Mouse (Mus musculus) lung, adult 2 months (tissue): Measurements from ENCODE around the gene Baz1b. TPM values are rescaled to one million over a fixed set of nuclear protein-coding genes. Genes with fewer than 3 reads are reported as not detected.
A peak's percentile ranks its signal among the peaks of the same experiment; 100 is the strongest.

ENCODE experiments used
- DNase-seq: peaks from one replicate; pipeline ENCODE4 v3.0.0; 2022
- H3K4me1 ChIP-seq: fragments of 200-500 bp; 2 replicates; pipeline ENCODE4 v1.6.1; 2011; ENCODE audit warnings: low read length; ENCODE audit not compliant: control insufficient read depth, insufficient read depth
- H3K4me3 ChIP-seq: fragments of 200-500 bp; replicated peaks from 2 replicates; pipeline ENCODE3; 2011; ENCODE audit warnings: low read depth, mild to moderate bottlenecking, control low read depth, low read length; ENCODE audit errors: extremely low read depth
- CTCF ChIP-seq: fragments of 200-500 bp; IDR thresholded peaks from 2 replicates; pipeline ENCODE4 v1.5.1; 2011; ENCODE audit warnings: mild to moderate bottlenecking, low read length, control low read depth; ENCODE audit not compliant: insufficient read depth
- POLR2A ChIP-seq: fragments of 200-500 bp; IDR thresholded peaks from 2 replicates; pipeline ENCODE4 v1.6.1; 2011; ENCODE audit warnings: low read depth, mild to moderate bottlenecking, control low read depth, low read length, borderline replicate concordance; ENCODE audit errors: extremely low read depth
- WGBS: fragments of 180-500 bp; shearing (Covaris S2); methylation state at CpG from one replicate; pipeline ENCODE4 v1.1.7; 2018; 5-methylcytosine and 5-hydroxymethylcytosine counted together
- polyA plus RNA-seq: library from polyadenylated mRNA; depleted of rRNA; stranded (reverse); fragments of >200 nt; gene quantifications from 2 replicates; pipeline ENCODE4 v1.2.3, GENCODE M21; 2012

The Baz1b gene
- polyA plus RNA-seq, 1 experiment: 23.4 TPM

DNA sequence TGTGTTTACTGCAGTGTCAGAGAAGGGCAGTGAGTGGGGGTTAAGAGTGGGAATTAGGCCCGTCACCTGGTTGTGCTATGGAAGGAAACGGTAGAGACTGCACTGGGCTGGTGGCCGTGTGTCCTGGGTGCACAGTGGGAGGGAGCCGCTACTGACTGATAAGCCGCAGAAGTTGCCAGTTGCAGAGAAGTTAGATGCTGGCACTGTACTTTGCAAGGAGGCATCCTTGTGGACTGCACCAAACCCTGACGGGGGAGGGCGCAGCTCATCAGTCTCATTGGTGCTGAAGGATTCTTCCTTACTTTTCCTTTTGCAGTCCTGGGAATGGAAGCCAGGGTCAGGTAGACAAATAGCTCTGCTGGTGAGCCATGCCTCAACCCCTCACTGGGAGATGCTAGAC is 25.4 kb upstream of the Baz1b start:
- 72% methylated on average over 7 of the region's 7 CpGs for WGBS
- Histone ChIP-seq H3K4me1 (peaks cover 10% of the 10 kb centered on the region), H3K4me3 (no peak overlapping the region)
- peak; percentile 27 for DNase-seq
- TF ChIP-seq CTCF: no peak
- no peak for TF ChIP-seq POLR2A

DNA sequence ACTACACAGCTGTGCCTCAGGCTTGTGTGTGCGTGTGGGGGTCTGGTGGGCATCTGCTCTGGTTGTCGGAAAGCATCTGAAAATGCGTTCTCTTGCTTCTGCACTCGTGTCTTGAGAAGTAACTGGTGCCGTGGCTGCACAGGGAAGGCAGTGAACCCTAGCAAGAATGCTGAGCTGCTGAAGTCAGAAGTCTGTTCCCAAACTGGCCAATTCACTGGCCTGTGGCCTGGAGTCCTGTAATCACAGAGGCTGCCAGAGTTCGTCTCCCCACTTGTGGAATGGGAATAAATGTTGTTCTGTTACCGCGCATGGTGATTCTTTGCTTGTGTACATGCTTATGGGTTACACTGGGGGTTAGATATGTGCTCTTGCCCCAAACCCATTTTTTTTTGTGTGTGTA is 24.7 kb upstream of the Baz1b start:
- Histone ChIP-seq H3K4me3 (no peak overlapping the region), H3K4me1 (peaks cover 10% of the 10 kb centered on the region)
- TF ChIP-seq CTCF (no peak), POLR2A (no peak)
- no peak for DNase-seq
- WGBS: 85% methylated on average over 8 of the region's 8 CpGs

DNA sequence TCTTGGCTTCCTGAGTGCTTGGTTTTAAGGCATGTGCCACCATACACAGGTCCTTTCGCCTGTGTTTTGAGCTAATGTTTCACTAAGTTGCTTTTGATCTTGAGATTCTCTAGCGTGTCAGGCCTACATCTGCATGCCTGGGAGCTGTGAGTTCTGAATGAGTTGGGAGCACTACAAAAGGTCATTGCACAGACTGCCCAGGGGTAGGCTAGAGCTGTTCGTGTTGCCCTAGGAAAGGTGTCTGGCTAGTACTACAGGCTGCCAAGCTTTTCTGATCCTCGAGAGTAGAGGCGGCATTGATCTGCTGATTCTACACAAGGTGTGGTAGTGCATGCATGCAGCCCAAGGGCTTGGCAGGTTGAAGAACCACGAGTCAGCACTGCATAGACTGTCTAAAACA is 24.2 kb upstream of the Baz1b start:
- WGBS: 76% methylated on average over 6 of the region's 6 CpGs
- no peak for DNase-seq
- peaks cover 10% of the 10 kb centered on the region for H3K4me1 ChIP-seq
- TF ChIP-seq CTCF: no peak
- no peak for TF ChIP-seq POLR2A
- no peak overlapping the region for H3K4me3 ChIP-seq

DNA sequence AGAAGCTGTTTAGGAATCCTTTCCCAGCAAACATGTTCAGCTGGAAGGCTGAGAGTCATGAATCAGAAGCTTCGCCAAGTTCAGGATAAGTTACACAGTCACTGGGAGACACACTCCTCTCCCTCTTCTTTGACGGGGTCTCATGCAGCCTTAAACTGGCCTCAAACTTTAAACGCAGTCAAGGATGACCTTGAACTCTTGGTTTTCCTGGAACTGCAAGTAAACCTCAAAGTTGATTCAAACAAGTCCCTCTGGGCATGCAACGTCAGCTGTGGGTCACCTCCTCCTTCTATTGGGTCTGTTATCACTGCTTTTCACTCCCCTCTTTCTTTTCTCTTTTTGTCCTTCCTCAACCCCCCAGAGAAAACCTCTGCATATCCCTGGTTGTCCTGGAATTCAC is 20.2 kb upstream of the Baz1b start:
- H3K4me1 ChIP-seq: peaks cover 6% of the 10 kb centered on the region
- WGBS: 77% methylated on average over 4 of the region's 4 CpGs
- TF ChIP-seq CTCF (no peak), POLR2A (no peak)

DNA sequence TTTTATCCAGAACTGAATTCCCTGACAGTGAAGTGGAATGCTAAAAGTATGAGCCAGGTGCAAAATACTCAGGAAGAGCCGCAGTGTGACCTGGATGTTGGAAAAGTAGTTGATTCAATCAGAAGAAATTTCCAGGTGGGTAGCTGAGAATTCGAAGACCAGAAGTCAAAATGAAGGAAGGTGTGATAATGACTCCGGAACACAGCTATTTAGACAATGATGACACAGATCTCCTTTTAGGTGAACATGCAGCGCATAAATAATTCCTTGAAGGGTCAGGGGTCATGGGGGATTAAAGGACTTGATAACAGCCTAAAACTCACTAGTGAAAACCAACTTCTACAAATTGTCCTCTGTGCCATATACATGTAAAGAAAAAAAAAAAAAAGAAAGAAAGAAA is 19.6 kb upstream of the Baz1b start:
- 93% methylated on average over 4 of the region's 4 CpGs for WGBS
- Histone ChIP-seq H3K4me1 (peaks cover 3% of the 10 kb centered on the region), H3K4me3 (no peak overlapping the region)
- no peak for DNase-seq
- TF ChIP-seq CTCF (no peak), POLR2A (no peak)

More for the DNA sequence above, 20.2 kb upstream of the Baz1b start:
- H3K4me3 ChIP-seq: no peak overlapping the region
- no peak for DNase-seq

DNA sequence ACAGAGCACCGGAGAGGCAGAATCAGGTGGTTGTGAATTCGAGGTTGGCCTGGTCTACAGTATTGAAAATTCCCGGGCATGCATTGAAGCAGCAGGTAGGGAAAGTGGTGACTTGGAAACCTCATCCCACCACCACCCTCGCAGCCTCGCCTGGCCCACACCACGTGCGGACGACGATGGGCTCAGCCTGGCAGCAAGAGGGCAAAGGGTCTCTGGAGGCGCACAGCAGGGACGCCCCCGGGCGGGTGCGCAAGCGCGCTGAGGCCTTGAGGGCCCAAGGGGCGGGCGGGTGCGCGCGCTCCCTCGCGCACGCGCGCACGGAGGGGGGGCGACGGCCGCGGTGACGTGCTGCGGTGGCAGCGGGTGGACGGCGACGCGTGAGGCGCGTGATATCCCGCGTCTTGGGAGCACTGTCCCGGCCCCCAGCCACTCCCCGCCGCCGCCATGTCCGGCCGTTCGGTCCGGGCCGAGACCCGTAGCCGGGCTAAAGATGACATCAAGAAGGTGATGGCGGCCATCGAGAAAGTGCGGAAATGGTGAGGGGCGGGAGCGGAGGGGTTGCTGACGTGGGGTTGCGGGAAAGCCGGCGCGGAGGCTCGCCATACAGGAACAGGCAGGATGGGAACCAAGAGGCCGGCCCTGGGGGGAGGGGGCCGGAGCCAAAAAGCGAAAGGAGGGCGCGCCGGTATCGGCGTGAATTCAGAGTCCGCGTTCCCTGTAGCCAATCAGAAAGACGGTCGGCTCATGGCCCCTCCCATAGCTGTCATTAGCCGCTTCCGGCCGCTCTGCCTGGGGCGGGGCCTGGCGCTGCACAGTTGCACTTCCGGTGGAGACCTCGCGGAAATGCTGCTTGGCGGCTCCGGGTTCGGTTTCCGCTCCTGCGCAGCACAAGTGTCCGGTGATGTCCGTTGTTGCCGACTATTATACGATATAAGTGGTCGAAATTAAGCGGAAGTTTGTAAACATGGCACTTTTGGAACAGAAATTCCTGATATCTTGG is 18.7 kb upstream of the Baz1b start, which contains the start of gene Bcl7b:
TSS of gene Bcl7b (plus strand) at position 221 of the 1,000 bp plus-strand sequence.
- peaks cover 3% of the 10 kb centered on the region for H3K4me1 ChIP-seq
- 2% methylated on average over 94 of the region's 95 CpGs for WGBS
- DNase-seq: peak; percentile 93
- peak within 1 kb of the TSS; percentile 90 for H3K4me3 ChIP-seq
- no peak for TF ChIP-seq CTCF
- TF ChIP-seq POLR2A: peak; percentile 68

DNA sequence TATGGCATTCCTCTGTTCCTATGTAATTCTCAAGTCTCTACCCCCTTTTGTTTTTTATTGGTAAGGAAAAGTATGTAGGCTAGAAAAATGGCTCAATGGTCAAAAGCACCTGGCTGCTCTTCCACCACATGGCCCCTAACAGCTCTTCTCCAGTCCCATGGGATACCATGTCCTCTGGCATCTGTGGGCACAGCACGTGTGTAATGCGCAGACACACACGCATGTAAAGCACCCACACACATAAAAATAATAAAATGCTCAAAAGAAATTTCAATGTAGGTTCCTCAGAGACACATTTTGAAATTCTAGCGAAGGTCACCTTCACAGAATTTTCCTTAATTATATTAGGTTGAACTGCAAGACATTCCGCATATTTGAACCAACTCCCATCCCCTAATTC is 17.6 kb upstream of the Baz1b start:
- TF ChIP-seq POLR2A (no peak), CTCF (no peak)
- 95% methylated on average over 5 of the region's 5 CpGs for WGBS
- peak overlapping the region; percentile 36 for H3K4me3 ChIP-seq
- peaks cover 3% of the 10 kb centered on the region for H3K4me1 ChIP-seq
- DNase-seq: no peak

DNA sequence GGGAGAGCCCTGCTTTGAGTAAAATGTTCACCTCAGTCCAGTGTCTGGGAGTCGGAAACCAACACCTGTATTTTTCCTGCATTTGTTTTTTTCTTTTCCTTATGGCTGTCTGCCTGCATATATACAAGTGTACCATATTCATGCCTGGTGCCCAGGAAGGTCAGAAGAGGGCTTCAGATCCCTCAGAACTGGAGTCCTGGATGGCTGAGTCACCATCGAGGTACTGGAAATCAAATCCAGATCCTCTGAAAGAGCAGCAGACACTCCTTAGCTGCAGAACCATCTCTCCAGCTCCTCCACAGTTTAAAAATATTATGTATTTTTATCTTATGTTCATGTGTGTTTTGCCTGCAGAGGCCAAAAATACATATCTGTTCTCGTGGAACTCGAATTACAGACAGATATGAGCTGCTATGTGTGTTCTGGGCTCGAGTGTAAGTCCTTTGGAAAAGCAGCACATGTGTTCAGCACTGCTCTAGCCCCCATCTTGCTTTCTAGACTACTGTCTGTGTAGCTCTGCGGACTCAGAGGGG is 15.3 kb upstream of the Baz1b start:
- Histone ChIP-seq H3K4me1 (peaks cover 3% of the 10 kb centered on the region), H3K4me3 (no peak overlapping the region)
- TF ChIP-seq CTCF: no peak
- TF ChIP-seq POLR2A: no peak
- DNase-seq: no peak
- 88% methylated on average over 6 of the region's 6 CpGs for WGBS

DNA sequence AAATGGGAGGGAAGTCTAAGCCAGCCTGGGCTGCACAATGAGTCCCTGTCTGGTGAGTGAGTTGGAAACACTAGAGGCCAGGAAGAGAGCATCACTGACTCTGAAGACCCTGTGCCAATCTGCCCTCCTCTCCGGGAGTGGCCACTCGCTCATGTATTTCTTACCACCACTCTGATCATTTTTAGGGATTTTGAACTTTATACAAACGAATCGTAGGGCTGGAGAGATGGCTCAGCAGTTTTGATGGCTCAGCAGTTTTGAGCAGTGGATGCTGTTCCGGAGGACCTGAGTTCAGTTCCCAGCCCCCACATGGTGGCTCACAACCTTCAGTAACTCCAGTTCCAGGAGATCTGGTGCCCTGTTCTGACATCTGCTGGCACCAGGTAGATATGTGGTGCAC is 14.1 kb upstream of the Baz1b start:
- no peak for DNase-seq
- WGBS: 88% methylated on average over 5 of the region's 5 CpGs
- Histone ChIP-seq H3K4me1 (peaks cover 3% of the 10 kb centered on the region), H3K4me3 (no peak overlapping the region)
- TF ChIP-seq CTCF: no peak
- no peak for TF ChIP-seq POLR2A
